8 mouse cellular contexts compared by ENCODE assay signal in genomic region chr9:121718070-121718705, GRCm38 (mm10). TPM values are rescaled to one million over a fixed set of nuclear protein-coding genes. Genes with fewer than 3 reads are reported as not detected.
A peak's percentile ranks its signal among the peaks of the same experiment; 100 is the strongest.
DNase-seq lines count a peak whose midpoint lies in the region; ATAC-seq lines count a peak whose summit lies in the region.

No protein-coding gene starts in this region.

- H3K9ac ChIP-seq in hindbrain, embryonic 13.5 days: peak overlapping the region; percentile 96

- H3K4me2 ChIP-seq in hindbrain, embryonic 13.5 days: peak overlapping the region; percentile 59

- H3K4me3 ChIP-seq in hindbrain, embryonic 13.5 days: peak overlapping the region; percentile 91

- 67% methylated on average over 15 of the region's 15 CpGs for WGBS in hindbrain, embryonic 13.5 days

- peaks cover 23% of the 10 kb centered on the region for H3K4me1 ChIP-seq in hindbrain, embryonic 13.5 days (replicated peaks)

- H3K27me3 ChIP-seq in hindbrain, embryonic 13.5 days: no peaks in the 10 kb centered on the region

- H3K9me3 ChIP-seq in hindbrain, embryonic 13.5 days: no peaks in the 10 kb centered on the region

- peak; percentile 30 for ATAC-seq in hindbrain, embryonic 13.5 days (ENCODE audit: low FRiP score)
- peak; percentile 6; the same call in 1 of the 2 replicates for ATAC-seq in megakaryocyte-erythroid progenitor cell, adult 5-6 weeks (replicated peaks; ENCODE audit: low FRiP score, low TSS enrichment, poor library complexity, severe bottlenecking)

- H3K36me3 ChIP-seq in hindbrain, embryonic 13.5 days: peaks cover 15% of the 10 kb centered on the region

- DNase-seq in gastrocnemius, postnatal 25 days: peak; percentile 22
- DNase-seq in gastrocnemius, postnatal 4 days (ENCODE audit: low spot score in 2 of 2): no peak
- DNase-seq in thymus, postnatal 14 days: peak; percentile 26
- no peak for DNase-seq in thymus, postnatal 10 days (ENCODE audit: low spot score in 2 of 2)
- DNase-seq in left cerebral cortex, postnatal 4 days: no peak
- no peak for DNase-seq in urinary bladder, adult 2 months (ENCODE audit: low spot score)

- peak overlapping the region; percentile 97 for H3K27ac ChIP-seq in hindbrain, embryonic 13.5 days

- intact Hi-C loops in left cerebral cortex, postnatal 4 days (cut with DNase I): no loop called here

RNA-seq across cellular contexts. Expression of gene Nktr, which starts 0.8 kb away (rescaled TPM):
- total RNA-seq in gastrocnemius, postnatal 25 days (2021): 10 to 100 TPM; 30.0 to 30.1 TPM
- total RNA-seq in gastrocnemius, postnatal 4 days (2021): 100 to 1,000 TPM in 1 of 2 experiments, 10 to 100 TPM in 1; 75.2 to 104 TPM
- polyA plus RNA-seq in hindbrain, embryonic 13.5 days (2015; fragmentation: Nextera tagmentation; extraction: Ambion mirVana): 64.6 and 67.4 TPM in 2 replicates
- 161 and 173 TPM in 2 replicates for total RNA-seq in megakaryocyte-erythroid progenitor cell, adult 5-6 weeks (2014; fragmentation: Nextera tagmentation)
- total RNA-seq in megakaryocyte-erythroid progenitor cell, adult 5-6 weeks (2017): 132 and 146 TPM in 2 replicates
- 100 to 1,000 TPM; 145 to 152 TPM for total RNA-seq in left cerebral cortex, postnatal 4 days (2021)
- polyA plus RNA-seq in urinary bladder, adult 2 months (2012; rRNA removed): 89.1 and 120 TPM in 2 replicates

RNA-seq across cellular contexts. Expression of gene Ss18l2, which starts 8.1 kb away (rescaled TPM):
- total RNA-seq in gastrocnemius, postnatal 25 days (2021): 100 to 1,000 TPM; 104 to 105 TPM
- 10 to 100 TPM; 80.4 to 80.8 TPM for total RNA-seq in gastrocnemius, postnatal 4 days (2021)
- polyA plus RNA-seq in hindbrain, embryonic 13.5 days (2015; fragmentation: Nextera tagmentation; extraction: Ambion mirVana): 162 and 166 TPM in 2 replicates
- total RNA-seq in megakaryocyte-erythroid progenitor cell, adult 5-6 weeks (2014; fragmentation: Nextera tagmentation): 57.8 and 77.0 TPM in 2 replicates
- total RNA-seq in megakaryocyte-erythroid progenitor cell, adult 5-6 weeks (2017): 47.8 and 54.4 TPM in 2 replicates
- 10 to 100 TPM; 60.1 to 60.6 TPM for total RNA-seq in left cerebral cortex, postnatal 4 days (2021)
- polyA plus RNA-seq in urinary bladder, adult 2 months (2012; rRNA removed): 44.2 and 46.8 TPM in 2 replicates

RNA-seq across cellular contexts. Expression of gene Sec22c, which starts 12.9 kb away (rescaled TPM):
- 1 to 10 TPM; 3.8 to 4.3 TPM for total RNA-seq in gastrocnemius, postnatal 25 days (2021)
- 1 to 10 TPM; 6.8 to 8.5 TPM for total RNA-seq in gastrocnemius, postnatal 4 days (2021)
- 28.9 and 33.5 TPM in 2 replicates for polyA plus RNA-seq in hindbrain, embryonic 13.5 days (2015; fragmentation: Nextera tagmentation; extraction: Ambion mirVana)
- total RNA-seq in megakaryocyte-erythroid progenitor cell, adult 5-6 weeks (2014; fragmentation: Nextera tagmentation): 9.4 and 10.9 TPM in 2 replicates
- total RNA-seq in megakaryocyte-erythroid progenitor cell, adult 5-6 weeks (2017): 1.9 and 3.1 TPM in 2 replicates
- 10 to 100 TPM; 38.7 to 40.7 TPM for total RNA-seq in left cerebral cortex, postnatal 4 days (2021)
- 4.3 and 5.0 TPM in 2 replicates for polyA plus RNA-seq in urinary bladder, adult 2 months (2012; rRNA removed)

RNA-seq across cellular contexts. Expression of gene Zfp651, which starts 40.9 kb away (rescaled TPM):
- total RNA-seq in gastrocnemius, postnatal 25 days (2021): 100 to 1,000 TPM in 1 of 2 experiments, 10 to 100 TPM in 1; 78.3 to 101 TPM
- 10 to 100 TPM; 88.6 to 91.6 TPM for total RNA-seq in gastrocnemius, postnatal 4 days (2021)
- 11.5 and 13.3 TPM in 2 replicates for polyA plus RNA-seq in hindbrain, embryonic 13.5 days (2015; fragmentation: Nextera tagmentation; extraction: Ambion mirVana)
- not detected in 2 replicates for total RNA-seq in megakaryocyte-erythroid progenitor cell, adult 5-6 weeks (2014; fragmentation: Nextera tagmentation)
- total RNA-seq in megakaryocyte-erythroid progenitor cell, adult 5-6 weeks (2017): not detected in 2 replicates
- 10 to 100 TPM; 87.2 to 91.9 TPM for total RNA-seq in left cerebral cortex, postnatal 4 days (2021)
- 55.2 and 76.1 TPM in 2 replicates for polyA plus RNA-seq in urinary bladder, adult 2 months (2012; rRNA removed)

RNA-seq across cellular contexts. Expression of gene Klhl40, which starts 59.2 kb away (rescaled TPM):
- total RNA-seq in gastrocnemius, postnatal 25 days (2021): 100 to 1,000 TPM; 116 to 215 TPM
- 100 to 1,000 TPM; 143 TPM for total RNA-seq in gastrocnemius, postnatal 4 days (2021)
- 1.2 and 1.3 TPM in 2 replicates for polyA plus RNA-seq in hindbrain, embryonic 13.5 days (2015; fragmentation: Nextera tagmentation; extraction: Ambion mirVana)
- total RNA-seq in megakaryocyte-erythroid progenitor cell, adult 5-6 weeks (2014; fragmentation: Nextera tagmentation): not detected in 2 replicates
- total RNA-seq in megakaryocyte-erythroid progenitor cell, adult 5-6 weeks (2017): not detected in 2 replicates
- total RNA-seq in left cerebral cortex, postnatal 4 days (2021): 1 to 10 TPM; 1.3 TPM
- 0.07 and 0.10 TPM in 2 replicates for polyA plus RNA-seq in urinary bladder, adult 2 months (2012; rRNA removed)

Comparison
In these comparisons a context has a peak if more than half of its experiments do, and no peak if none do; other contexts are left out.
1. DNase-seq: peak in gastrocnemius, postnatal 25 days (single experiment) and thymus, postnatal 14 days (single experiment); none in gastrocnemius, postnatal 4 days (0 of 2), thymus, postnatal 10 days (0 of 2), left cerebral cortex, postnatal 4 days (single experiment) and urinary bladder, adult 2 months (single experiment).